Mouse (Mus musculus) midbrain, embryonic 13.5 days (tissue): ENCODE data around the gene Ifng. TPM values are rescaled to one million over a fixed set of nuclear protein-coding genes. Genes with fewer than 3 reads are reported as not detected.

Source experiments
- ATAC-seq: fragments of 200-750 bp; cut with Nextera tagmentation; 2 replicates; pipeline ENCODE4 v1.8.0; 2017; ENCODE audit warnings: mild to moderate bottlenecking, moderate TSS enrichment, moderate library complexity
- H3K27ac ChIP-seq: fragments of 300-500 bp; sonication (generic); 2 replicates; pipeline ENCODE4 v1.5.1; 2015; ENCODE audit warnings: inconsistent platforms, mild to moderate bottlenecking, moderate library complexity
- H3K27me3 ChIP-seq: fragments of 300-500 bp; sonication (generic); 2 replicates; pipeline ENCODE4 v1.6.1; 2015; ENCODE audit warnings: mild to moderate bottlenecking, inconsistent platforms
- H3K36me3 ChIP-seq: fragments of 300-500 bp; sonication (generic); 2 replicates; pipeline ENCODE4 v1.6.1; 2015; ENCODE audit warnings: mild to moderate bottlenecking, inconsistent platforms
- H3K4me1 ChIP-seq: fragments of 300-500 bp; sonication (generic); replicated peaks from 2 replicates; pipeline ENCODE4 v1.6.1; 2015; ENCODE audit warnings: inconsistent platforms
- H3K4me2 ChIP-seq: fragments of 300-500 bp; sonication (generic); replicated peaks from 2 replicates; pipeline ENCODE4 v1.6.1; 2015; ENCODE audit warnings: moderate library complexity, mild to moderate bottlenecking, inconsistent platforms
- H3K4me3 ChIP-seq: fragments of 300-500 bp; sonication (generic); replicated peaks from 2 replicates; pipeline ENCODE4 v1.5.1; 2015; ENCODE audit warnings: mild to moderate bottlenecking, inconsistent platforms
- H3K9ac ChIP-seq: fragments of 300-500 bp; sonication (generic); replicated peaks from 2 replicates; pipeline ENCODE4 v1.6.1; 2015; ENCODE audit warnings: mild to moderate bottlenecking, inconsistent platforms
- H3K9me3 ChIP-seq: fragments of 300-500 bp; sonication (generic); 2 replicates; pipeline ENCODE4 v1.6.1; 2016; ENCODE audit warnings: mild to moderate bottlenecking, inconsistent platforms
- WGBS: fragments of 180-500 bp; shearing (Covaris S2); methylation state at CpG from one replicate; pipeline ENCODE4 v1.1.7; 2015; 5-methylcytosine and 5-hydroxymethylcytosine counted together
- polyA plus RNA-seq: library from polyadenylated mRNA; unstranded; fragments of >200 nt; fragmentation: Nextera tagmentation; extraction: Ambion mirVana; gene quantifications from 2 replicates; pipeline ENCODE4 v1.2.1, GENCODE M21; 2015

The Ifng gene
- polyA plus RNA-seq, 1 experiment from 2014 or later: not detected

DNA sequence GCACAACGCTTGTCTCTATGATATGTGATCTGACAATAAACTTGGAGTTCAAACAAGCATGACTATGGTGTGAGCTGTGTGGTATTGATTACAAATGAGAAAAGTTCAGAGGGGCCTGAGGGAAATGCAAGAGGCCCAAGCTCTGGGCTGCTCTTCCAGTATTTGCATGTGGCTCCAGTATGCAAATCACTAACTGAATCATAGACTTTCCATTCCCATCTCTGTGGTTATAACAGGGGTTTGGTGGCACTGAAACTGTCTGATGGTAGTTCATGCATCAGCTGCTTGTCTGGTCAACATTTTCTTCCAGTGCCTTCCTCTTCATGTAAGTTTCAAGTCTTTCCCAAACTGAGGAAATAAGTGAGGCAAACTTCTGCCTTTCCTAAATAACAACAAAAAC is 54.5 kb downstream of the Ifng start:
- no peak for ATAC-seq
- H3K9me3 ChIP-seq: no peaks in the 10 kb centered on the region
- 91% methylated on average over 1 of the region's 1 CpGs for WGBS
- no peak overlapping the region for H3K9ac ChIP-seq
- H3K4me3 ChIP-seq: no peak overlapping the region
- no peaks in the 10 kb centered on the region for H3K4me1 ChIP-seq
- no peak overlapping the region for H3K4me2 ChIP-seq
- H3K36me3 ChIP-seq: no peaks in the 10 kb centered on the region
- no peaks in the 10 kb centered on the region for H3K27me3 ChIP-seq
- no peak overlapping the region for H3K27ac ChIP-seq

Other genes starting within 250 kb of the Ifng start
- gene Il22, start 236.1 kb upstream of the Ifng start, polyA plus RNA-seq: not detected in 2 replicates
- gene Gm32717, start 200.3 kb upstream of the Ifng start, polyA plus RNA-seq: 0.23 and 0.26 TPM in 2 replicates
- 0.23 and 0.26 TPM in 2 replicates for gene Gm32802, start 182.4 kb upstream of the Ifng start, polyA plus RNA-seq
- gene Iltifb, start 146.0 kb upstream of the Ifng start, polyA plus RNA-seq: not detected in 2 replicates
- gene Gm9040, start 114.1 kb upstream of the Ifng start, polyA plus RNA-seq: 0.11 TPM in 1 of 2 replicates, not detected in the other
- gene Gm9044, start 108.6 kb upstream of the Ifng start, polyA plus RNA-seq: 0.11 TPM in 1 of 2 replicates, not detected in the other
- not detected in 2 replicates for gene Gm9045, start 103.2 kb upstream of the Ifng start, polyA plus RNA-seq
- gene Gm9046, start 97.8 kb upstream of the Ifng start, polyA plus RNA-seq: not detected in 2 replicates
- 0.14 TPM in 1 of 2 replicates, not detected in the other for gene Gm9048, start 92.4 kb upstream of the Ifng start, polyA plus RNA-seq
- not detected in 2 replicates for gene Gm9049, start 86.9 kb upstream of the Ifng start, polyA plus RNA-seq